Mouse (Mus musculus): ENCODE measurements around the gene Klhl29.

The Klhl29 gene

DNA sequence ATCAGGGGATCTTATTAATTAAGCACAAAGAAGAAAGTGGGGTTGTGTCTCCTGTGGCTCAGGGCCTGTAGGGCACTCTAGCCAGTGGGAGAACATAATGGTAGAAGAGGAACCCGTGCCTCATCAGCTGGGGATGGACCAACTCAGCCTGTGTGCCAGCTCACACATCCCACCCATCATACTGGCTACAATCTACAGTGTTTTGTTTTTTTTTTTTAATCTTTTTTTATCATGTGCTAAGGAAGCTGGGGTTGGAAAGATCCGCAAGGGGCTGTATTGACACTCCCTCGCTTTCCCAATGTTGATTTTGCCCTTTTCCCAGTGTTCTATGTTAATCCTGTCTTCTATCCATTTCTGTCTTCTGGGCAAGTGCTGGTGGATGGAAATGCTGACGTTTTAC is 260.9 kb downstream of the Klhl29 start:
- H3K36me3 ChIP-seq (ENCODE audit: insufficient read depth, low read length) = no peaks in the 10 kb centered on the region
- H3K4me3 ChIP-seq (replicated peaks; ENCODE audit: low read length) = no peak overlapping the region
- H3K4me1 ChIP-seq (replicated peaks; ENCODE audit: low read depth, low read length) = peaks cover 6% of the 10 kb centered on the region
- H3K9me3 ChIP-seq (ENCODE audit: low read length) = no peaks in the 10 kb centered on the region; the same call in 1 of the 2 replicates
- peaks cover 9% of the 10 kb centered on the region for H3K27me3 ChIP-seq (ENCODE audit: insufficient read depth, low read length)
- TF ChIP-seq CTCF (conservative IDR thresholded peaks at IDR 0.05; ENCODE audit: low read length) = no peak
- TF ChIP-seq POU5F1 (IDR thresholded peaks at IDR 0.05; ENCODE audit: borderline replicate concordance, low read length) = no peak
- TF ChIP-seq NANOG (IDR thresholded peaks at IDR 0.05; ENCODE audit: borderline replicate concordance, low read length) = no peak

DNA sequence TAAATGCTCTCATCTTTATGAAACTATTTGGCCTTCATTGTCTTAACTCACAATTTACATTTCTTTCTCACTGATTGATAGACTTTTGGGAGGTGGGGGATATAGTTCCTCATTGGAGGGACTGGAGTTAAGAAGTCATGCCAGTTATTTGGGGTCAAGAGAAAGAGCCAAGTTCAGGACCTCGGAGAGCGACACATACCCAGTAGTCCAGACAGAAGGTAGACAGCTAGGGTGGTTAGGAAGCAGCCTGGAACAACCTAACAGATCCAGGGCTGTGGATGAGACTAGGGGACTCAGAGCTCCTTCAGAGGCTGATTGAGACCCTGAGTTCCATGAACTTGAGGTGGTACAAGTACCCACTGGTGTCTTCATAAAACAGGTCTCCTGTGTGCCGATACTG is 264.1 kb downstream of the Klhl29 start:
- TF ChIP-seq CTCF (conservative IDR thresholded peaks at IDR 0.05; ENCODE audit: low read length) = no peak
- no peak for TF ChIP-seq POU5F1 (IDR thresholded peaks at IDR 0.05; ENCODE audit: borderline replicate concordance, low read length)
- TF ChIP-seq NANOG (IDR thresholded peaks at IDR 0.05; ENCODE audit: borderline replicate concordance, low read length) = no peak
- Histone ChIP-seq H3K36me3 (ENCODE audit: insufficient read depth, low read length) (no peaks in the 10 kb centered on the region), H3K9me3 (ENCODE audit: low read length) (no peaks in the 10 kb centered on the region; the same call in 1 of the 2 replicates), H3K4me1 (replicated peaks; ENCODE audit: low read depth, low read length) (no peaks in the 10 kb centered on the region), H3K27me3 (ENCODE audit: insufficient read depth, low read length) (peaks cover 8% of the 10 kb centered on the region), H3K4me3 (replicated peaks; ENCODE audit: low read length) (no peak overlapping the region)

DNA sequence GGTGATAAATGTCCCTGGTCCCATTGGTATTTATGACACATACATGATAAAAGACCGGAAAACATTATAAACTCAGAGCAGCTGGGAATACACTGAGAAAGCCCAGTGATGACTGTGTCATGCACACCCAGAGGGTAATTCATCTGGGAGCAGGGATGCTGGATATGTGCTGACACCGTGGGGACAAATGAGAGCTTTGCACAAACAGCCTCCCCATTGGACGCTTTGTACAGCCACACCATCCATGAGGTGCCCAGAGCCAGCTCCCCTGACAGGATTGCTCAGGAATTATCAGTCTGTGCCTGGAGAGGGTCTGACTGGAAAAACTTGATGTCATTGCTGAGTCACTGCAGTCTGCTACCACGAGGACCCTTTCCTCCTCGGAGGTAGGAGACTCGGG is 266.9 kb downstream of the Klhl29 start:
- H3K4me1 ChIP-seq (replicated peaks; ENCODE audit: low read depth, low read length) = no peaks in the 10 kb centered on the region
- no peak overlapping the region for H3K4me3 ChIP-seq (replicated peaks; ENCODE audit: low read length)
- no peaks in the 10 kb centered on the region for H3K36me3 ChIP-seq (ENCODE audit: insufficient read depth, low read length)
- H3K27me3 ChIP-seq (ENCODE audit: insufficient read depth, low read length) = peaks cover 12% of the 10 kb centered on the region
- H3K9me3 ChIP-seq (ENCODE audit: low read length) = no peaks in the 10 kb centered on the region; the same call in 1 of the 2 replicates
- no peak for TF ChIP-seq NANOG (IDR thresholded peaks at IDR 0.05; ENCODE audit: borderline replicate concordance, low read length)
- no peak for TF ChIP-seq POU5F1 (IDR thresholded peaks at IDR 0.05; ENCODE audit: borderline replicate concordance, low read length)
- no peak for TF ChIP-seq CTCF (conservative IDR thresholded peaks at IDR 0.05; ENCODE audit: low read length)

DNA sequence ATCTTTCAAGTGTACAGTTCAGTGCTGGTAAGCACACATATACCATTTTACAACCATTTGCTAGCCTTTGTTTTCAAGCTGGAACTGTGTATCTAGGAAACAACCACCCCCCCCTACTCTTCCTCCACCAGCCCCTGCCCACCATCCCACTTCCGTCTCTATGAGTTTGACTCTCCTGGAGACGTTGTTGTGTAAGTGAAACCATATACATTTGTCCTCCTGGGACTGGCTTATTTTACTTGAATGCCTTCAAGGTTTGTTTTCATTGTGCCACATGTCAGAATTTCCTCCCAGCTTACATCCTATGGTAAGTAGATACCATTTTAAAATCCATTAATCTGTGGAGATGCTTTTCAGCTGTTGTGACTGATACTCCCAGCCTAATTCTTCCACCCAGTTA is 267.7 kb downstream of the Klhl29 start:
- H3K27me3 ChIP-seq (ENCODE audit: insufficient read depth, low read length) = peaks cover 7% of the 10 kb centered on the region; the same call in 1 of the 2 replicates
- H3K4me3 ChIP-seq (replicated peaks; ENCODE audit: low read length) = no peak overlapping the region
- no peaks in the 10 kb centered on the region; the same call in 1 of the 2 replicates for H3K9me3 ChIP-seq (ENCODE audit: low read length)
- no peaks in the 10 kb centered on the region for H3K4me1 ChIP-seq (replicated peaks; ENCODE audit: low read depth, low read length)
- no peaks in the 10 kb centered on the region for H3K36me3 ChIP-seq (ENCODE audit: insufficient read depth, low read length)
- TF ChIP-seq NANOG (IDR thresholded peaks at IDR 0.05; ENCODE audit: borderline replicate concordance, low read length) (no peak), CTCF (conservative IDR thresholded peaks at IDR 0.05; ENCODE audit: low read length) (no peak), POU5F1 (IDR thresholded peaks at IDR 0.05; ENCODE audit: borderline replicate concordance, low read length) (no peak)

DNA sequence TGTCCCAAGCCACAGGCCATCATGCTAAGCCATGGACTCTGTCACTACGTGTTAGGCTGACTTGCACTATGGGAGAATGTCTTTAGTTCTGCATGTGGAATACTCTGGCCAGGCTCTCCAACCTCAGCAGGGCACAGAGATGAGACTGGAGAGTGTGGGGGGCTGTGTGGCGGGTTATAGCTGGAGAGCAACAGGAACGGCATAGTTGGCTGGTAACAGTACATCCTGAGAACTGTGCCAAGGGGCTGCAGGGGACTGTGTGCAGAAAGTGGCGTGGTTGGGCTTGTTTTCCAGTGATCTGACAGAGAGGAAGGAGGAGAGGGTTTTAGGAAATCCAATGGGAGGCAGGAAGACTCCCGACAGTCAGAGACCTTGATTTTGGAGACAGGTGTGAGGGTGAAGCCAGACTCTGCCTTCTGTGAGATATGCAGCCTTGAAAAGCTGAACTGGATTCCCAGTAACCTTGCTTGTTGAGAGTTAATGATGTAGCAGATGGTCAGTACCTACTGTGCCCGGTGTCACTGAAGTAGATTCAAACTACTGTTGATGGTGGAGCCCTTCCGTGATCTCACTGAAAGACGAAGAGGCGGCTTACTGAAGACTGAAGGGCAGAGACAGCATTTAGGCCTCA is 270.9 kb downstream of the Klhl29 start:
- Histone ChIP-seq H3K9me3 (ENCODE audit: low read length) (no peaks in the 10 kb centered on the region), H3K36me3 (ENCODE audit: insufficient read depth, low read length) (no peaks in the 10 kb centered on the region), H3K4me3 (replicated peaks; ENCODE audit: low read length) (no peak overlapping the region), H3K4me1 (replicated peaks; ENCODE audit: low read depth, low read length) (no peaks in the 10 kb centered on the region), H3K27me3 (ENCODE audit: insufficient read depth, low read length) (peaks cover 7% of the 10 kb centered on the region; the same call in 1 of the 2 replicates)
- TF ChIP-seq CTCF (conservative IDR thresholded peaks at IDR 0.05; ENCODE audit: low read length) (no peak), NANOG (IDR thresholded peaks at IDR 0.05; ENCODE audit: borderline replicate concordance, low read length) (no peak), POU5F1 (IDR thresholded peaks at IDR 0.05; ENCODE audit: borderline replicate concordance, low read length) (no peak)

DNA sequence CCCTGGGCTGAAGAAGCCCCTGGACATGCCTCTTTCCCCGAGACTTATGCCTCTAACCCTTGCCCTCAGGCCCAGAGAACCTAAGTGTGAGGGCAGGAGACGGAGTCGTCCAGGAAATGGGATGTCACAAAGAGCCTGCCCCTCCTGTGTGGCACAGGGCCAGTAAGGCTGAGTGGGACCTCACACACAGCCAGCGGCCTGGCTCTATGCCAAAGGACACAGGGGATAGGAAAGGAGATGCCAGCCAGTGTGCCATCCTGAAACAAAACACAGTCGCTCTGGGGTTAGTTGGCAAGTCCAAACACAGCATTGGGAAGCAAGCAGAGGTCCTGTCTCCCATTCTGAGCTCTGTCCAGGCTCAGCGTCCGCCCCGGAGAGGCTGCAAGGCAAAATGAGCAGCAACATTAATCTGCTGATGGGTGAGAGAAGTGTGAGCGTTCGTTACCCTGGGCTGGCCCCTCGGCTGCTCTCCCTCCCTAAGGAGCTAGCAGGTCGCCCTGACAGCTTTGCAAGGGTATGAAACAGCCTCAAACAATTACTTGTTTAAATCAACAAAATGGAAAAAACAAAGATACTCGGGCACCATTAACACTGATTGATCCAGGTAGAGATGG is 274.0 kb downstream of the Klhl29 start:
- 0 out of 2 replicates have a peak, but pooled peaks cover under 1% of the 10 kb centered on the region for H3K9me3 ChIP-seq (ENCODE audit: low read length)
- no peaks in the 10 kb centered on the region for H3K4me1 ChIP-seq (replicated peaks; ENCODE audit: low read depth, low read length)

DNA sequence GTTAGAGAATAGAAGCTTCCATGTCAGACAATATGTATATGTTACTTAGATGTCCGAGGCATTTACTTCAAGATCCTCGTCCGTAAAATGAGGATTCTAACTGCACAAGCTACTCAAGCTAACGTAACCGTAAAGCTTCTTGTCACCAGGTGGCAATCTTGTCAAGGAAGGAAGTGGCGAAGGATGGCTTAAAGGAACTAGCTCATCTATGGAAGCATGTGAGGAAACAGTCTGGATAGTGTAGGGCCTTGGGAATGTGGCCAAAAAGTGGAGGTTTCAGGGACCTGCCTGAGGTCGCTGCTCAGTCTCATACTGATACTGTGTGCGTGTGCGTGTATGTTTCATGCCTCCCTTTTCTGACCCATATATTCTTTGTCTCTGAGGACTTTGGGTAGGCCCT is 275.9 kb downstream of the Klhl29 start:
- Histone ChIP-seq H3K4me1 (replicated peaks; ENCODE audit: low read depth, low read length) (no peaks in the 10 kb centered on the region), H3K4me3 (replicated peaks; ENCODE audit: low read length) (no peak overlapping the region), H3K36me3 (ENCODE audit: insufficient read depth, low read length) (no peaks in the 10 kb centered on the region), H3K9me3 (ENCODE audit: low read length) (0 out of 2 replicates have a peak, but pooled peaks cover 3% of the 10 kb centered on the region), H3K27me3 (ENCODE audit: insufficient read depth, low read length) (peaks cover 5% of the 10 kb centered on the region; the same call in 1 of the 2 replicates)
- no peak for TF ChIP-seq NANOG (IDR thresholded peaks at IDR 0.05; ENCODE audit: borderline replicate concordance, low read length)
- no peak for TF ChIP-seq CTCF (conservative IDR thresholded peaks at IDR 0.05; ENCODE audit: low read length)
- TF ChIP-seq POU5F1 (IDR thresholded peaks at IDR 0.05; ENCODE audit: borderline replicate concordance, low read length) = no peak

More for the DNA sequence above, 274.0 kb downstream of the Klhl29 start:
- TF ChIP-seq NANOG (IDR thresholded peaks at IDR 0.05; ENCODE audit: borderline replicate concordance, low read length) (no peak), POU5F1 (IDR thresholded peaks at IDR 0.05; ENCODE audit: borderline replicate concordance, low read length) (no peak), CTCF (conservative IDR thresholded peaks at IDR 0.05; ENCODE audit: low read length) (no peak)
- Histone ChIP-seq H3K27me3 (ENCODE audit: insufficient read depth, low read length) (peaks cover 5% of the 10 kb centered on the region; the same call in 1 of the 2 replicates), H3K4me3 (replicated peaks; ENCODE audit: low read length) (no peak overlapping the region), H3K36me3 (ENCODE audit: insufficient read depth, low read length) (no peaks in the 10 kb centered on the region)

DNA sequence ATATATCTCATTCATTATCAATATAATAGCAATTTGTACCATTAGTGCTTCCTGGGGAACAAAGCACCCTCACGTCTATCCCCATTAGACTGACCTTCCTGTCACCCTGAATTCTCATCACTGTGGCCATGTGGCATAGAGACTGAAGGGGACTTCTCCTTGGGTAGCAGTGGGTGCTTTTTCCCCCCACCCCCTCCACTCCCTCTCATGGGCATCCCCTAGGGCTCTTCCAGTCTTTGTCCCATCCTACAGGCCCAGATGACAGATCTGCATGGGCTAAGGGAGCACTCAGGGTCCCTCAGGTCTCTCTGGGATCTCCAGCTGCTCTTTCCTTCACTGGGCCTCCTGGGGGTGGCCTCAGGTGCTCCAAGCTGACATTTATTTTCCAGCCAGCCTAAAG is 286.8 kb downstream of the Klhl29 start:
- Histone ChIP-seq H3K9me3 (ENCODE audit: low read length) (no peaks in the 10 kb centered on the region), H3K27me3 (ENCODE audit: insufficient read depth, low read length) (peaks cover 5% of the 10 kb centered on the region), H3K4me1 (replicated peaks; ENCODE audit: low read depth, low read length) (peaks cover 9% of the 10 kb centered on the region), H3K4me3 (replicated peaks; ENCODE audit: low read length) (no peak overlapping the region), H3K36me3 (ENCODE audit: insufficient read depth, low read length) (no peaks in the 10 kb centered on the region)
- no peak for TF ChIP-seq CTCF (conservative IDR thresholded peaks at IDR 0.05; ENCODE audit: low read length)
- TF ChIP-seq POU5F1 (IDR thresholded peaks at IDR 0.05; ENCODE audit: borderline replicate concordance, low read length) = no peak
- TF ChIP-seq NANOG (IDR thresholded peaks at IDR 0.05; ENCODE audit: borderline replicate concordance, low read length) = no peak

Measured in E14TG2a.4 (cell line).